Mouse (Mus musculus) heart, embryonic 16.5 days (tissue): ENCODE data around the gene Snd1. TPM values are rescaled to one million over a fixed set of nuclear protein-coding genes. Genes with fewer than 3 reads are reported as not detected.

Source experiments
- ATAC-seq: fragments of 200-750 bp; cut with Nextera tagmentation; replicated peaks from 2 replicates; pipeline ENCODE4 v1.8.0; 2017; ENCODE audit warnings: moderate number of reproducible peaks; ENCODE audit not compliant: insufficient read depth, low FRiP score; ENCODE audit errors: extremely low read depth
- H3K27ac ChIP-seq: fragments of 300-500 bp; sonication (generic); 2 replicates; pipeline ENCODE4 v1.5.1; 2014; ENCODE audit warnings: mild to moderate bottlenecking, low read length, control low read depth, moderate library complexity
- H3K27me3 ChIP-seq: fragments of 300-500 bp; sonication (generic); 2 replicates; pipeline ENCODE4 v1.6.1; 2014; ENCODE audit warnings: low read length, mixed read lengths; ENCODE audit not compliant: control insufficient read depth, insufficient read depth
- H3K36me3 ChIP-seq: fragments of 300-500 bp; sonication (generic); 2 replicates; pipeline ENCODE4 v1.6.1; 2014; ENCODE audit not compliant: control insufficient read depth, insufficient read depth
- H3K4me1 ChIP-seq: fragments of 300-500 bp; sonication (generic); 2 replicates; pipeline ENCODE4 v1.6.1; 2014; ENCODE audit warnings: low read length, mixed read lengths; ENCODE audit not compliant: control insufficient read depth, insufficient read depth
- H3K4me2 ChIP-seq: fragments of 300-500 bp; sonication (generic); 2 replicates; pipeline ENCODE4 v1.6.1; 2014; ENCODE audit warnings: low read depth, mild to moderate bottlenecking, control low read depth, low read length
- H3K4me3 ChIP-seq: fragments of 300-500 bp; sonication (generic); 2 replicates; pipeline ENCODE4 v1.5.1; 2014; ENCODE audit warnings: mild to moderate bottlenecking, control low read depth, low read length
- H3K9ac ChIP-seq: fragments of 300-500 bp; sonication (generic); 2 replicates; pipeline ENCODE4 v1.6.1; 2014; ENCODE audit warnings: low read length, control low read depth
- H3K9me3 ChIP-seq: fragments of 300-500 bp; sonication (generic); replicated peaks from 2 replicates; pipeline ENCODE4 v1.6.1; 2016; ENCODE audit warnings: low read length; ENCODE audit not compliant: control insufficient read depth
- WGBS: fragments of 180-500 bp; shearing (Covaris S2); extraction: QIAGEN DNeasy Blood & Tissue Kit; methylation state at CpG from one replicate; pipeline ENCODE4 v1.1.7; 2014; 5-methylcytosine and 5-hydroxymethylcytosine counted together
- polyA plus RNA-seq: library from polyadenylated mRNA; unstranded; fragments of >200 nt; fragmentation: Nextera tagmentation; extraction: Ambion mirVana; gene quantifications from 2 replicates; pipeline ENCODE4 v1.2.1, GENCODE M21; 2015

The Snd1 gene
- polyA plus RNA-seq, 1 experiment from 2014 or later: 81.8 TPM

DNA sequence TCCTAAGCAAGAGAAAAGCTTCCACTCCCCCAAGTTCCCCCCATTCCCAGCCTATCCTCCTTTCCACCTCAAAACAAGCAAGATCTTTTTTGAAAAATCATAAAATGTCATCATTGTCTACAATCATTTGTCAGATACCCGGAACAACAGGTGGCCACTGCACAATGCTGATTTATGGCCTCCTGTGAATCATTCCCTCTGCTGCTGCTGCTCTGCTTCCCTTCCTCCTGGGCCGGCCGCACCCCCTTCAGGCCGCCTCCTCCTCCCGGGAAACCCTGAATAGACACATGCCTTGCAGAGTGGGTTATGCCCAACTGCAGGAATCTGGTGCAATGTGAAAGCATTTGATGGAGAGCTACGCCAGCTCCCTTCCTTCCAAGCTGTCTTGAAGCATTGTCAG is 353.7 kb downstream of the Snd1 start:
- 48% methylated on average over 6 of the region's 6 CpGs for WGBS

GRCm38 (mm10) chr6:28830306-28830705 is 355.4 kb downstream of the Snd1 start:
- Histone ChIP-seq H3K36me3 (no peaks in the 10 kb centered on the region), H3K9me3 (no peaks in the 10 kb centered on the region), H3K4me1 (peaks cover 5% of the 10 kb centered on the region), H3K4me3 (no peak overlapping the region), H3K9ac (no peak overlapping the region), H3K27me3 (peaks cover 19% of the 10 kb centered on the region), H3K4me2 (no peak overlapping the region), H3K27ac (no peak overlapping the region)
- no peak for ATAC-seq
- 93% methylated on average over 12 of the region's 12 CpGs for WGBS

More for the DNA sequence above, 353.7 kb downstream of the Snd1 start:
- Histone ChIP-seq H3K4me2 (no peak overlapping the region), H3K27me3 (peaks cover 14% of the 10 kb centered on the region), H3K36me3 (no peaks in the 10 kb centered on the region), H3K9me3 (no peaks in the 10 kb centered on the region), H3K9ac (no peak overlapping the region), H3K4me1 (peaks cover 2% of the 10 kb centered on the region), H3K4me3 (no peak overlapping the region), H3K27ac (no peak overlapping the region)
- ATAC-seq: no peak

GRCm38 (mm10) chr6:28831011-28831853 is 356.3 kb downstream of the Snd1 start, which contains the start of gene Lrrc4:
Lrrc4 (minus strand) TSS chr6:28831747.
- ATAC-seq: no peak
- peak within 1 kb of the TSS; percentile 72 for H3K9ac ChIP-seq
- 47% methylated on average over 27 of the region's 27 CpGs for WGBS

DNA sequence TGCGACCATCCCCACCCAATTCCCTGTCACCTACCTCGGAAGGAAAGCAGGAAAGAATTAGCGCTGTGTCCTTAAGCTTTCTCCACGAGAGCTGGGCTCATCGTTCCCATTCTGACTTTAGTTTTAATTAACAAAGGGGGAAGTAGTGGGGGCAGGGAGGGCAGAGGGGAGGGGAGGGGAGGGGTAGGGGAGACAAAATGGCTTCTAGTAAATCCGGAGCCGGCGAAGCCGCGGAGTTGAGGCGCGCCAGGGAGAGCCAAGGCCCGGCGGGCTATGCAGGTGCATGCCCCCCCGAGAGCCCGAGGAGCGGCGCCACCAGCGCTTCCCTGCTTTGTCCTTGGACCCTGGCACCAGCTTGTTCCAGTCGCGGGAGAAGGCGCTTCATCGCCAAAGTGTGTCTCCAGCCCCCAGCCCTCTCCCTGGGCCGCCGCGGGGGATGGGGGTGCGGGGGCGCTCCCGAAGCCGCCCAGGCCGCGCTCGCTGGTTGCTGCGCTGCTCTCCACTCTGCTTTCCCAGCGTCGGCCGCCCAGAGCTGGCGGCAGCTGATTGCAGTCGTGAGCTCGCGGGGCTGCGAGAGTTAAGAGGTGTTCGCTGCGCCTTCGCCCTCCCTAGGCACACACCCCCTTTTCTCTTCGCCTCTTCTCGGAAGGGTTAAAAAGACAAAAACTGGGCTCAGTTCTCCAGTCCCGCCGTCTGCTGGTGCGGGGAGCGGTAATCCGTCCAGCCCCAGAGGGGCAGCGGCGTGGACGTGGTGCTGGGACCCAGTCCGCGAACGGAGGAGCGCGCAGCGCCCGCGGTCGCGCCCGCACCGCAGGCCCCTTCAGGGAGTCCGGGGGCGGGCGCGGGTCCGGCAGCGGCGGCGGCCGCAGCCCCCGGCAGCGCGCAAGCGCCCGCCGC is 357.2 kb downstream of the Snd1 start:
- H3K4me3 ChIP-seq: peak overlapping the region; percentile 63
- H3K9ac ChIP-seq: peak overlapping the region; percentile 72
- ATAC-seq: peak; percentile 41; the same call in 1 of the 2 replicates
- no peaks in the 10 kb centered on the region for H3K36me3 ChIP-seq
- H3K27ac ChIP-seq: no peak overlapping the region
- H3K4me2 ChIP-seq: peak overlapping the region; percentile 98
- H3K27me3 ChIP-seq: peaks cover 19% of the 10 kb centered on the region
- under 1% methylated on average over 64 of the region's 82 CpGs for WGBS
- H3K9me3 ChIP-seq: no peaks in the 10 kb centered on the region
- H3K4me1 ChIP-seq: peaks cover 5% of the 10 kb centered on the region

More at GRCm38 (mm10) chr6:28831011-28831853, 356.3 kb downstream of the Snd1 start, which contains the start of gene Lrrc4:
- H3K9me3 ChIP-seq: no peaks in the 10 kb centered on the region
- peak within 1 kb of the TSS; percentile 63 for H3K4me3 ChIP-seq
- H3K4me1 ChIP-seq: peaks cover 5% of the 10 kb centered on the region
- peaks cover 19% of the 10 kb centered on the region for H3K27me3 ChIP-seq
- H3K4me2 ChIP-seq: peak within 1 kb of the TSS; percentile 98
- H3K27ac ChIP-seq: no peak within 1 kb of the TSS
- no peaks in the 10 kb centered on the region for H3K36me3 ChIP-seq

DNA sequence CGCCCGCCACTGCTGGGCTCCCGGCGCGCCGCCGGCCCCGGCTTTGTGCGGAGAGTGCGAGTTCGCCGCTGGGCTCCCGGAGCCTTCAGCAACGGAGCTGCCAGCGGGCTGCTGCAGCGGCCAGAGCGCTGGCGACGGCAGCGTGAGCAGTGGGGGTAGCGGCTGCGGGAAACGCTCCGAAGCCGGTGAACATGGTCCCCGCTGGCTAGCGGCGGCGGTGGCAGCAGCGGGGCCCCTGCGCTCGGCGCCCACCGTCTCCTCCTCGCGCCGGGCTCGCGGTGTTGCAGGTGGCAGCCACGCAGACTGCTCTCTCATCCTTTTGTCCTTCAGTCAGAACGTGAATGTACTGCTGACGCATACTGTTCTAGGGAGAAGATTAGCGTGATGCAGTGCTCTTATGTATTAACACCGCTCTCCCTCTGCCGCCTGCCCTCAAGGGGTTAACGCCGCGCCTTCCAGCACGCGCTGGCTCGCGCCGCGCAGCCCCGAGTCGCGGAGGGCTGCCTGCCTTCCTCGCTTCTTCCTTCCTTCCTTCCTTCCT is 357.9 kb downstream of the Snd1 start:
- peaks cover 19% of the 10 kb centered on the region for H3K27me3 ChIP-seq
- H3K4me2 ChIP-seq: peak overlapping the region; percentile 98
- peak; percentile 38 for ATAC-seq
- no peak overlapping the region for H3K27ac ChIP-seq
- no peaks in the 10 kb centered on the region for H3K36me3 ChIP-seq
- H3K4me1 ChIP-seq: peaks cover 5% of the 10 kb centered on the region
- H3K9me3 ChIP-seq: no peaks in the 10 kb centered on the region
- WGBS: under 1% methylated on average over 57 of the region's 58 CpGs
- peak overlapping the region; percentile 72 for H3K9ac ChIP-seq
- peak overlapping the region; percentile 63 for H3K4me3 ChIP-seq

GRCm38 (mm10) chr6:28833380-28833822 is 358.5 kb downstream of the Snd1 start:
- Histone ChIP-seq H3K9ac (peak overlapping the region; percentile 72), H3K4me3 (peak overlapping the region; percentile 63), H3K27ac (no peak overlapping the region), H3K9me3 (no peaks in the 10 kb centered on the region), H3K4me2 (peak overlapping the region; percentile 98), H3K4me1 (peaks cover 5% of the 10 kb centered on the region), H3K36me3 (no peaks in the 10 kb centered on the region), H3K27me3 (peaks cover 19% of the 10 kb centered on the region)
- peak; percentile 73 for ATAC-seq
- whole genome bisulfite sequencing: 2% methylated on average over 38 of the region's 43 CpGs

GRCm38 (mm10) chr6:28834046-28834445 is 359.1 kb downstream of the Snd1 start:
- H3K4me1 ChIP-seq: peaks cover 5% of the 10 kb centered on the region
- no peak overlapping the region for H3K9ac ChIP-seq
- no peak overlapping the region for H3K27ac ChIP-seq
- H3K4me2 ChIP-seq: no peak overlapping the region
- peaks cover 19% of the 10 kb centered on the region for H3K27me3 ChIP-seq
- no peaks in the 10 kb centered on the region for H3K36me3 ChIP-seq
- no peaks in the 10 kb centered on the region for H3K9me3 ChIP-seq
- 68% methylated on average over 2 of the region's 2 CpGs for WGBS
- H3K4me3 ChIP-seq: no peak overlapping the region; the same call in 1 of the 2 replicates
- no peak for ATAC-seq

DNA sequence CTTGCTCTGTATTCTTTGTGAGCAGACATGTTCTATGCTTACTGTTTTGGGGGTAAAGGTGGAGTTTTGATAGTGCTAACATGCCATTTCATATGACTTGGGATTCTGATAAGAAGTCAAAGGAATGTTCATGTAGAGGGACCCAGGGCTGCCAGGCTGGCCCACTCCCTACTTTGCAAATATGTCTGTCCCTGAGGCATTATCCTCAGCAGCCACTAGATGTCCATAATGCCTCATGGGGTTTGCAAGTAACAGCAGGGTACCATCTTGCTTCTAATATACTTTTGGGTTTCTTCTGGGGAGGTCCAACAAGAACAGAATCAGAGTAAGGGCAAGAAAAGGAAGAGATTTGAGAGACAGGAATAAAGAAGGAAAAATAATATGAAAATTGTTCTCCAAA is 361.7 kb downstream of the Snd1 start:
- peaks cover 5% of the 10 kb centered on the region for H3K4me1 ChIP-seq
- H3K36me3 ChIP-seq: no peaks in the 10 kb centered on the region
- no peaks in the 10 kb centered on the region for H3K9me3 ChIP-seq
- no peak overlapping the region for H3K27ac ChIP-seq
- no peak overlapping the region for H3K4me3 ChIP-seq
- H3K27me3 ChIP-seq: peaks cover 5% of the 10 kb centered on the region; the same call in 1 of the 2 replicates
- H3K9ac ChIP-seq: no peak overlapping the region
- ATAC-seq: no peak
- H3K4me2 ChIP-seq: no peak overlapping the region
